ENCODE assay signal across 14 mouse cellular contexts in genomic region chr14:21585491-21586251, GRCm38 (mm10).
DNase-seq lines count a peak whose midpoint lies in the region; ATAC-seq lines count a peak whose summit lies in the region.
"Had no signal": no experiment of that assay in that cellular context is flagged by ENCODE, and none has a peak within 500 bp of the region (broad histone marks: within the 10 kb centered on the region; RNA-seq: fewer than 3 reads in every experiment).

No protein-coding gene starts in this region.

- no peaks in the 10 kb centered on the region for H3K36me3 ChIP-seq in heart, embryonic 16.5 days (ENCODE audit: control insufficient read depth, insufficient read depth)
- H3K36me3 ChIP-seq in heart, embryonic 12.5 days, result no peaks in the 10 kb centered on the region
- H3K36me3 ChIP-seq in midbrain, embryonic 13.5 days, result no peaks in the 10 kb centered on the region
- no peaks in the 10 kb centered on the region for H3K36me3 ChIP-seq in midbrain, embryonic 10.5 days
- no peaks in the 10 kb centered on the region for H3K36me3 ChIP-seq in stomach, embryonic 16.5 days (ENCODE audit: control insufficient read depth, insufficient read depth, low read length)
- H3K36me3 ChIP-seq: heart, embryonic 10.5 days; hindbrain, embryonic 10.5 days; liver, embryonic 15.5 days had no signal

- H3K9me3 ChIP-seq in heart, embryonic 16.5 days (replicated peaks; ENCODE audit: control insufficient read depth, low read length), result no peaks in the 10 kb centered on the region
- no peaks in the 10 kb centered on the region for H3K9me3 ChIP-seq in heart, embryonic 12.5 days (replicated peaks)
- H3K9me3 ChIP-seq in midbrain, embryonic 13.5 days, result no peaks in the 10 kb centered on the region
- H3K9me3 ChIP-seq in midbrain, embryonic 10.5 days (replicated peaks), result no peaks in the 10 kb centered on the region
- no peaks in the 10 kb centered on the region for H3K9me3 ChIP-seq in stomach, embryonic 16.5 days (replicated peaks; ENCODE audit: control insufficient read depth, low read length)
- H3K9me3 ChIP-seq: heart, embryonic 10.5 days; hindbrain, embryonic 10.5 days; liver, embryonic 15.5 days had no signal

- H3K9ac ChIP-seq in heart, embryonic 16.5 days (ENCODE audit: low read length), result no peak overlapping the region
- no peak overlapping the region for H3K9ac ChIP-seq in heart, embryonic 12.5 days
- H3K9ac ChIP-seq in midbrain, embryonic 13.5 days (replicated peaks), result no peak overlapping the region; the same call in 1 of the 2 replicates
- no peak overlapping the region for H3K9ac ChIP-seq in stomach, embryonic 16.5 days (ENCODE audit: low read length)
- H3K9ac ChIP-seq: liver, embryonic 15.5 days had no signal

- H3K4me3 ChIP-seq in heart, embryonic 16.5 days (ENCODE audit: low read length), result no peak overlapping the region
- no peak overlapping the region for H3K4me3 ChIP-seq in heart, embryonic 12.5 days
- no peak overlapping the region for H3K4me3 ChIP-seq in midbrain, embryonic 13.5 days (replicated peaks)
- H3K4me3 ChIP-seq in midbrain, embryonic 10.5 days, result no peak overlapping the region
- no peak overlapping the region for H3K4me3 ChIP-seq in stomach, embryonic 16.5 days (replicated peaks; ENCODE audit: low read length)
- H3K4me3 ChIP-seq: heart, embryonic 10.5 days; hindbrain, embryonic 10.5 days; liver, embryonic 15.5 days had no signal

- ATAC-seq in cerebellum, adult (ENCODE audit: insufficient number of reproducible peaks, low FRiP score, low TSS enrichment), result peak; percentile 50; the same call in 1 of the 2 replicates
- ATAC-seq in heart, embryonic 16.5 days (replicated peaks; ENCODE audit: extremely low read depth, insufficient read depth, low FRiP score), result no peak
- no peak for ATAC-seq in heart, embryonic 12.5 days (ENCODE audit: insufficient number of reproducible peaks, low FRiP score)
- no peak for ATAC-seq in midbrain, embryonic 13.5 days
- peak; percentile 75; the same call in 1 of the 2 replicates for ATAC-seq in stomach, embryonic 16.5 days (ENCODE audit: insufficient read depth, low FRiP score)

- 36% methylated on average over 8 of the region's 8 CpGs for WGBS in heart, embryonic 16.5 days
- WGBS in heart, embryonic 12.5 days, result 58% methylated on average over 8 of the region's 8 CpGs
- WGBS in midbrain, embryonic 13.5 days, result 48% methylated on average over 8 of the region's 8 CpGs
- 53% methylated on average over 8 of the region's 8 CpGs for WGBS in midbrain, embryonic 10.5 days
- 27% methylated on average over 8 of the region's 8 CpGs for WGBS in stomach, embryonic 16.5 days

- peaks cover 70% of the 10 kb centered on the region for H3K4me1 ChIP-seq in heart, embryonic 16.5 days (ENCODE audit: control insufficient read depth, insufficient read depth, low read length)
- H3K4me1 ChIP-seq in heart, embryonic 12.5 days (replicated peaks), result peaks cover 59% of the 10 kb centered on the region
- H3K4me1 ChIP-seq in midbrain, embryonic 13.5 days (replicated peaks), result peaks cover 68% of the 10 kb centered on the region
- peaks cover 67% of the 10 kb centered on the region for H3K4me1 ChIP-seq in midbrain, embryonic 10.5 days
- peaks cover 61% of the 10 kb centered on the region for H3K4me1 ChIP-seq in stomach, embryonic 16.5 days (ENCODE audit: control insufficient read depth, insufficient read depth, low read length)

- H3K27ac ChIP-seq in heart, embryonic 16.5 days (ENCODE audit: low read length), result peak overlapping the region; percentile 40; the same call in 1 of the 2 replicates
- no peak overlapping the region for H3K27ac ChIP-seq in heart, embryonic 12.5 days (ENCODE audit: poor library complexity, severe bottlenecking)
- H3K27ac ChIP-seq in midbrain, embryonic 13.5 days, result peak overlapping the region; percentile 37; the same call in 1 of the 2 replicates
- no peak overlapping the region; the same call in 1 of the 2 replicates for H3K27ac ChIP-seq in midbrain, embryonic 10.5 days (replicated peaks)
- H3K27ac ChIP-seq in stomach, embryonic 16.5 days (ENCODE audit: low read length), result peak overlapping the region; percentile 77
- H3K27ac ChIP-seq: heart, embryonic 10.5 days; hindbrain, embryonic 10.5 days; liver, embryonic 15.5 days had no signal

- no peaks in the 10 kb centered on the region for H3K27me3 ChIP-seq in heart, embryonic 16.5 days (ENCODE audit: control insufficient read depth, insufficient read depth, low read length)
- no peaks in the 10 kb centered on the region for H3K27me3 ChIP-seq in heart, embryonic 12.5 days (replicated peaks)
- no peaks in the 10 kb centered on the region for H3K27me3 ChIP-seq in midbrain, embryonic 13.5 days
- H3K27me3 ChIP-seq in midbrain, embryonic 10.5 days (ENCODE audit: low read depth, poor library complexity, severe bottlenecking), result no peaks in the 10 kb centered on the region
- no peaks in the 10 kb centered on the region for H3K27me3 ChIP-seq in stomach, embryonic 16.5 days (ENCODE audit: control insufficient read depth, insufficient read depth, low read length)
- H3K27me3 ChIP-seq: liver, embryonic 15.5 days had no signal

- no peak overlapping the region for H3K4me2 ChIP-seq in heart, embryonic 16.5 days (ENCODE audit: low read depth, low read length)
- H3K4me2 ChIP-seq in heart, embryonic 12.5 days, result no peak overlapping the region
- no peak overlapping the region for H3K4me2 ChIP-seq in midbrain, embryonic 13.5 days (replicated peaks)
- H3K4me2 ChIP-seq in stomach, embryonic 16.5 days (ENCODE audit: low read depth, low read length), result 0 out of 2 replicates have a peak overlapping the region, but pooled peaks have one; percentile 11
- H3K4me2 ChIP-seq: liver, embryonic 15.5 days had no signal

- no peak for DNase-seq in cerebellum, adult 11-12 months
- DNase-seq in midbrain, embryonic 10.5 days (ENCODE audit: low spot score), result no peak
- DNase-seq in urinary bladder, adult 18-20 months (ENCODE audit: low spot score in 2 of 2), result no peak
- DNase-seq: adrenal gland, postnatal 36 days; gastrocnemius, postnatal 14 days; kidney, postnatal 36 days had no signal

Comparison
In these comparisons a context has a peak if more than half of its experiments do, and no peak if none do; other contexts are left out.
1. H3K27ac ChIP-seq: peak in heart, embryonic 16.5 days (single experiment), midbrain, embryonic 13.5 days (single experiment) and stomach, embryonic 16.5 days (single experiment); none in heart, embryonic 12.5 days (single experiment) and midbrain, embryonic 10.5 days (single experiment).
2. ATAC-seq: peak in cerebellum, adult (single experiment) and stomach, embryonic 16.5 days (single experiment); none in heart, embryonic 16.5 days (single experiment), heart, embryonic 12.5 days (single experiment) and midbrain, embryonic 13.5 days (single experiment).